Mouse (Mus musculus) c-Kit-positive CD71-positive TER-119-positive erythroid progenitor cells, embryonic 14.5 days (primary cell): ENCODE data around the gene Hspbap1.
A peak's percentile ranks its signal among the peaks of the same experiment; 100 is the strongest.

ENCODE experiments used
- DNase-seq: peaks from one replicate; pipeline ENCODE4 v3.0.0-alpha.2; 2013; ENCODE audit warnings: low spot score

Gene Hspbap1

GRCm38 (mm10) chr16:35763590-35764296 is 6.4 kb upstream of the Hspbap1 start:
- peak; percentile 86 for DNase-seq

- DNase-seq, result peak; percentile 31
Observed at GRCm38 (mm10) chr16:35764941-35765340, 5.2 kb upstream of the Hspbap1 start.

- DNase-seq, result no peak
Observed at GRCm38 (mm10) chr16:35765449-35765848, 4.7 kb upstream of the Hspbap1 start.

- no peak for DNase-seq
Observed at GRCm38 (mm10) chr16:35766366-35766765, 3.8 kb upstream of the Hspbap1 start.

- peak; percentile 26 for DNase-seq
Observed at GRCm38 (mm10) chr16:35768469-35768784, 1.7 kb upstream of the Hspbap1 start.

- DNase-seq, result peak; percentile 62
Observed at GRCm38 (mm10) chr16:35768785-35769642, 1.2 kb upstream of the Hspbap1 start, which contains the start of gene Dirc2. Gene Dirc2 (minus strand): TSS chr16:35769356.

GRCm38 (mm10) chr16:35771141-35771540 is 966 bp downstream of the Hspbap1 start:
- DNase-seq, result no peak

- DNase-seq, result no peak
Observed at GRCm38 (mm10) chr16:35771606-35772005, 1.4 kb downstream of the Hspbap1 start.

GRCm38 (mm10) chr16:35772598-35772997 is 2.4 kb downstream of the Hspbap1 start:
- peak; percentile 37 for DNase-seq

GRCm38 (mm10) chr16:35775835-35776234 is 5.7 kb downstream of the Hspbap1 start:
- DNase-seq, result no peak

GRCm38 (mm10) chr16:35776737-35777136 is 6.6 kb downstream of the Hspbap1 start:
- DNase-seq, result no peak

GRCm38 (mm10) chr16:35777768-35778167 is 7.6 kb downstream of the Hspbap1 start:
- DNase-seq, result no peak

- no peak for DNase-seq
Observed at GRCm38 (mm10) chr16:35779681-35780080, 9.5 kb downstream of the Hspbap1 start.

- no peak for DNase-seq
Observed at GRCm38 (mm10) chr16:35781096-35781495, 10.9 kb downstream of the Hspbap1 start.

GRCm38 (mm10) chr16:35781651-35782050 is 11.5 kb downstream of the Hspbap1 start:
- DNase-seq, result no peak

GRCm38 (mm10) chr16:35782451-35783206 is 12.5 kb downstream of the Hspbap1 start:
- DNase-seq, result no peak

GRCm38 (mm10) chr16:35783207-35783573 is 13.0 kb downstream of the Hspbap1 start:
- DNase-seq, result no peak

GRCm38 (mm10) chr16:35784134-35784725 is 14.1 kb downstream of the Hspbap1 start:
- no peak for DNase-seq

- no peak for DNase-seq
Observed at GRCm38 (mm10) chr16:35787163-35787562, 17.0 kb downstream of the Hspbap1 start.

GRCm38 (mm10) chr16:35787568-35788189 is 17.5 kb downstream of the Hspbap1 start:
- DNase-seq, result no peak

GRCm38 (mm10) chr16:35788330-35788729 is 18.2 kb downstream of the Hspbap1 start:
- no peak for DNase-seq
